ENCODE assay signal across 8 mouse cellular contexts in the genomic region with DNA sequence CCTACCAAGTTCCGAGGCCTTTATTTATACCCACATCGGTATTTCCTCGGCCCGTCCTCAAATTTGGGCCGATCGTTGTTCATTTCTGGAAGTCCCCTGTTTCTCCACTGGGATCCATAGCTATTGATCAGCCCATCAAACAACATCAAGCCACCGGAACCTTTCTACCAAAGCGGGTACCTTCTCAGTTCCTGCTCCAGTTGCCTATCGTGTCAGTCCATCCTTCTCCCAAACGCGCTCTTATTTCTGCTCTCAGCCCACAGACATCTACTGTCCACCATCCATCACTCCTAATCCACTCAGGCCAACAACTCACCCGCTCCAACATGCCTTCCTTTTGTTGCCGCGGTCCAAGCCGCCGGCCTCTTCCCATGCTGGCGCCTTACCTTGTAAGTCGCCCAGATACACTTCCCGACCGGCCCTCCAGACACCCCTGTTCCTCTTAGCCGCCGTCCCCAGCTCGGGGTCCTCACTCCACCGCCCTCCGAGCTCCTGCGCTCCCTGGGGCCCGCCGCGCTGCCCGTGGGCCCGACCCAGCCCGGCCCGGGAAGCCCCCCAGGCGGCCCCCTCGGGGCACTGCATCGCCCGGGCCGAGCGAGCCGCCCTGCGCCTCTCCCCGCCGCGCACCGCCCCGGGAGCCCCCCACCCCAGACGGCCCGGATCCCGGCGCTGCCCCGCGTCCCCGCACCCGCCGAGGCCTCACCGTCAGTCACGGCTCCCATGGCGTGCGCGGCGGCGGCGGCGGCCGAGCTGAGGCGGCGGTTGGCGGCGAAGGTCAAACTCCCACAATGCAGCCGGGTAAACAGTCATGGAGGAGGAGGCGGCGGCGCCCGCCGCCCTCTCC. TPM values are rescaled to one million over a fixed set of nuclear protein-coding genes. Genes with fewer than 3 reads are reported as not detected.
A peak's percentile ranks its signal among the peaks of the same experiment; 100 is the strongest.
DNase-seq lines count a peak whose midpoint lies in the region; ATAC-seq and TF ChIP-seq lines count a peak whose summit lies in the region.

No protein-coding gene starts in this region.

- H3K4me1 ChIP-seq in ES-E14 (ENCODE audit: control insufficient read depth in 2 of 2, insufficient read depth in 2 of 2, low read length in 2 of 2, poor library complexity in 1 of 2), result 0 out of 4 replicates have a peak, but pooled peaks cover 0 to 2% of the 10 kb centered on the region in 2 experiments
- H3K4me1 ChIP-seq in forebrain, embryonic 14.5 days (ENCODE audit: control insufficient read depth, insufficient read depth, low read length), result peaks cover 8% of the 10 kb centered on the region; the same call in 1 of the 2 replicates
- peaks cover 14% of the 10 kb centered on the region; the same call in 1 of the 2 replicates for H3K4me1 ChIP-seq in lung, embryonic 15.5 days
- peaks cover 7% of the 10 kb centered on the region; the same call in 1 of the 2 replicates for H3K4me1 ChIP-seq in olfactory bulb, adult 2 months (ENCODE audit: control insufficient read depth, insufficient read depth, low read length)

- peak overlapping the region; percentile 92 for H3K9ac ChIP-seq in ES-E14 (ENCODE audit: insufficient read depth, low read depth, low read length, poor library complexity, severe bottlenecking)
- H3K9ac ChIP-seq in forebrain, embryonic 14.5 days (ENCODE audit: low read length), result peak overlapping the region; percentile 98
- H3K9ac ChIP-seq in lung, embryonic 15.5 days, result peak overlapping the region; percentile 95

- peaks cover 2% of the 10 kb centered on the region; the same call in 1 of the 2 replicates for H3K9me3 ChIP-seq in ES-E14 (ENCODE audit: control insufficient read depth, insufficient read depth, low read depth, low read length)
- H3K9me3 ChIP-seq in forebrain, embryonic 14.5 days (replicated peaks; ENCODE audit: control insufficient read depth, low read length), result no peaks in the 10 kb centered on the region
- H3K9me3 ChIP-seq in lung, embryonic 15.5 days, result no peaks in the 10 kb centered on the region

- H3K27ac ChIP-seq in ES-E14 (ENCODE audit: insufficient read depth, low read depth, low read length, poor library complexity, severe bottlenecking), result peak overlapping the region; percentile 55; the same call in 1 of the 2 replicates
- peak overlapping the region; percentile 90 for H3K27ac ChIP-seq in forebrain, embryonic 14.5 days (ENCODE audit: low read depth, low read length)
- H3K27ac ChIP-seq in lung, embryonic 15.5 days, result peak overlapping the region; percentile 84
- peak overlapping the region; percentile 68 for H3K27ac ChIP-seq in olfactory bulb, adult 2 months (ENCODE audit: insufficient read depth, low read depth, low read length)

- DNase-seq in ES-E14 (ENCODE audit: low read depth, low spot score), result peak; percentile 26
- peak; percentile 65 for DNase-seq in cerebellum, adult 11 months
- DNase-seq in forebrain, embryonic 14.5 days (ENCODE audit: low spot score), result peak; percentile 72
- DNase-seq in heart, postnatal 14 days, result peak; percentile 75 to 76
- DNase-seq in layer of hippocampus, adult 18-20 months (ENCODE audit: low spot score in 2 of 2), result peak; percentile 21 to 57
- peak; percentile 67 for DNase-seq in thymus, postnatal 0 days (ENCODE audit: low spot score)

- no peak for TF ChIP-seq CTCF in olfactory bulb, adult 2 months (IDR thresholded peaks at IDR 0.05; ENCODE audit: insufficient read depth, low read depth, low read length)

- under 1% methylated on average over 56 of the region's 75 CpGs for WGBS in forebrain, embryonic 14.5 days
- WGBS in lung, embryonic 15.5 days, result under 1% methylated on average over 75 of the region's 75 CpGs
- under 1% methylated on average over 73 of the region's 75 CpGs for WGBS in olfactory bulb, adult 2 months

- peak overlapping the region; percentile 64 for H3K4me2 ChIP-seq in forebrain, embryonic 14.5 days (ENCODE audit: low read length)
- H3K4me2 ChIP-seq in lung, embryonic 15.5 days, result peak overlapping the region; percentile 65

- no peaks in the 10 kb centered on the region for H3K36me3 ChIP-seq in ES-E14 (ENCODE audit: control insufficient read depth, insufficient read depth, low read length, poor library complexity, severe bottlenecking)
- H3K36me3 ChIP-seq in forebrain, embryonic 14.5 days (ENCODE audit: control insufficient read depth, insufficient read depth, low read length), result peaks cover 2% of the 10 kb centered on the region; the same call in 1 of the 2 replicates
- peaks cover 3% of the 10 kb centered on the region; the same call in 1 of the 2 replicates for H3K36me3 ChIP-seq in lung, embryonic 15.5 days

- peak overlapping the region; percentile 82 to 92 for H3K4me3 ChIP-seq in ES-E14 (ENCODE audit: insufficient read depth in 1 of 2, low read depth in 1 of 2, low read length in 2 of 2, poor library complexity in 1 of 2, severe bottlenecking in 1 of 2)
- peak overlapping the region; percentile 88 for H3K4me3 ChIP-seq in forebrain, embryonic 14.5 days (ENCODE audit: low read depth, low read length)
- H3K4me3 ChIP-seq in lung, embryonic 15.5 days, result peak overlapping the region; percentile 86
- peak overlapping the region; percentile 98 for H3K4me3 ChIP-seq in olfactory bulb, adult 2 months (ENCODE audit: insufficient read depth, low read depth, low read length)

- no peaks in the 10 kb centered on the region for H3K27me3 ChIP-seq in forebrain, embryonic 14.5 days (replicated peaks; ENCODE audit: control insufficient read depth, insufficient read depth, low read length)
- H3K27me3 ChIP-seq in lung, embryonic 15.5 days, result no peaks in the 10 kb centered on the region

- TF ChIP-seq POLR2A in olfactory bulb, adult 2 months (IDR thresholded peaks at IDR 0.05; ENCODE audit: insufficient read depth, low read depth, low read length), result peak; percentile 11; the same call in 1 of the 2 replicates

- peak; percentile 89 for ATAC-seq in forebrain, embryonic 14.5 days
- ATAC-seq in lung, embryonic 15.5 days (ENCODE audit: borderline replicate concordance, extremely low read depth, low FRiP score, low TSS enrichment), result peak; percentile 87

- intact Hi-C loops in heart, postnatal 14 days (cut with DNase I), result loop anchor here (2.0 kb wide), 1 partner anchor 138 kb away; no protein-coding TSS in a partner anchor

- in situ Hi-C loops in ES-E14 (cut with MboI; ENCODE audit: low sequenced_read_pairs in 2 of 2, unreplicated experiment in 2 of 2), result no loop called here

TF ChIP-seq in ES-E14, 5 proteins besides CTCF, POLR2A, EP300 and RAD21:
- no peak for TF ChIP-seq MAFK (IDR thresholded peaks at IDR 0.05; ENCODE audit: insufficient read depth, low read depth, low read length)
- no peak for TF ChIP-seq HCFC1 (IDR thresholded peaks at IDR 0.05; ENCODE audit: borderline replicate concordance, insufficient read depth, low read length)
- no peak for TF ChIP-seq CHD2 (IDR thresholded peaks at IDR 0.05; ENCODE audit: low read depth, low read length)
- TF ChIP-seq ZNF384 (IDR thresholded peaks at IDR 0.05; ENCODE audit: low read depth, low read length), result no peak
- TF ChIP-seq ZC3H11A (IDR thresholded peaks at IDR 0.05; ENCODE audit: borderline replicate concordance, low read depth, low read length), result no peak
TF ChIP-seq in ES-E14: peak in this region for 0.

RNA-seq across cellular contexts. Expression of gene Atxn7, which starts 0.5 kb away (rescaled TPM):
- 2.9 and 3.8 TPM in 2 replicates for total RNA-seq in ES-E14 (2012; rRNA removed)
- polyA plus RNA-seq in forebrain, embryonic 14.5 days (2014; fragmentation: Nextera tagmentation; extraction: Ambion mirVana), result 3.5 and 3.6 TPM in 2 replicates
- total RNA-seq in heart, postnatal 14 days (2021), result 10 to 100 TPM; 16.7 to 17.9 TPM
- 10 to 100 TPM; 28.9 to 30.8 TPM for total RNA-seq in layer of hippocampus, adult 18-20 months (2021)
- 3.4 and 4.9 TPM in 2 replicates for polyA plus RNA-seq in lung, embryonic 15.5 days (2015; fragmentation: Nextera tagmentation; extraction: Ambion mirVana)
- polyA plus RNA-seq in olfactory bulb, adult 2 months (2012; ENCODE audit: insufficient read depth, insufficient read length, low replicate concordance, missing spikeins), result not detected in 2 replicates
- polyA plus RNA-seq in thymus, postnatal 0 days (2015; fragmentation: Nextera tagmentation; extraction: Ambion mirVana), result 2.6 and 4.3 TPM in 2 replicates

RNA-seq across cellular contexts. Expression of gene Thoc7, which starts 0.9 kb away (rescaled TPM):
- total RNA-seq in ES-E14 (2012; rRNA removed), result 58.1 and 66.7 TPM in 2 replicates
- polyA plus RNA-seq in forebrain, embryonic 14.5 days (2014; fragmentation: Nextera tagmentation; extraction: Ambion mirVana), result 208 and 217 TPM in 2 replicates
- total RNA-seq in heart, postnatal 14 days (2021), result 100 to 1,000 TPM in 1 of 2 experiments, 10 to 100 TPM in 1; 93.5 to 102 TPM
- total RNA-seq in layer of hippocampus, adult 18-20 months (2021), result 100 to 1,000 TPM in 1 of 2 experiments, 10 to 100 TPM in 1; 91.9 to 102 TPM
- 168 and 189 TPM in 2 replicates for polyA plus RNA-seq in lung, embryonic 15.5 days (2015; fragmentation: Nextera tagmentation; extraction: Ambion mirVana)
- 449 TPM in 1 of 2 replicates, not detected in the other for polyA plus RNA-seq in olfactory bulb, adult 2 months (2012; ENCODE audit: insufficient read depth, insufficient read length, low replicate concordance, missing spikeins)
- polyA plus RNA-seq in thymus, postnatal 0 days (2015; fragmentation: Nextera tagmentation; extraction: Ambion mirVana), result 235 TPM in 2 replicates

RNA-seq across cellular contexts. Expression of gene Gm281, which starts 46.4 kb away (rescaled TPM):
- 0.74 and 1.1 TPM in 2 replicates for total RNA-seq in ES-E14 (2012; rRNA removed)
- polyA plus RNA-seq in forebrain, embryonic 14.5 days (2014; fragmentation: Nextera tagmentation; extraction: Ambion mirVana), result not detected in 2 replicates
- not detected for total RNA-seq in heart, postnatal 14 days (2021)
- total RNA-seq in layer of hippocampus, adult 18-20 months (2021), result not detected
- polyA plus RNA-seq in lung, embryonic 15.5 days (2015; fragmentation: Nextera tagmentation; extraction: Ambion mirVana), result 0.05 TPM in 1 of 2 replicates, not detected in the other
- not detected in 2 replicates for polyA plus RNA-seq in olfactory bulb, adult 2 months (2012; ENCODE audit: insufficient read depth, insufficient read length, low replicate concordance, missing spikeins)
- 0.05 TPM in 1 of 2 replicates, not detected in the other for polyA plus RNA-seq in thymus, postnatal 0 days (2015; fragmentation: Nextera tagmentation; extraction: Ambion mirVana)

Comparison
In these comparisons a context has a peak if more than half of its experiments do, and no peak if none do; other contexts are left out.
1. Peak in every context shown above with its lines: DNase-seq, ATAC-seq, H3K4me3 ChIP-seq and H3K27ac ChIP-seq.